Mouse (Mus musculus) midbrain, embryonic 14.5 days (tissue): Measurements from ENCODE around the gene Pcdh9. TPM values are rescaled to one million over a fixed set of nuclear protein-coding genes. Genes with fewer than 3 reads are reported as not detected.
A peak's percentile ranks its signal among the peaks of the same experiment; 100 is the strongest.

Source experiments
- ATAC-seq: fragments of 200-750 bp; cut with Nextera tagmentation; 2 replicates; pipeline ENCODE4 v1.8.0; 2017; ENCODE audit warnings: moderate number of reproducible peaks, moderate library complexity; ENCODE audit not compliant: low FRiP score, low TSS enrichment
- DNase-seq: peaks from one replicate; pipeline ENCODE4 v3.0.0-alpha.2; 2015
- H3K27ac ChIP-seq: fragments of 300-500 bp; sonication (generic); replicated peaks from 2 replicates; pipeline ENCODE4 v1.5.1; 2014; ENCODE audit warnings: mild to moderate bottlenecking, low read depth, low read length, moderate library complexity
- H3K27me3 ChIP-seq: fragments of 300-500 bp; sonication (generic); 2 replicates; pipeline ENCODE4 v1.6.1; 2014; ENCODE audit warnings: low read length, control low read depth, mixed read lengths; ENCODE audit not compliant: control insufficient read depth, insufficient read depth
- H3K36me3 ChIP-seq: fragments of 300-500 bp; sonication (generic); 2 replicates; pipeline ENCODE4 v1.6.1; 2014; ENCODE audit warnings: low read length, control low read depth; ENCODE audit not compliant: control insufficient read depth, insufficient read depth
- H3K4me1 ChIP-seq: fragments of 300-500 bp; sonication (generic); 2 replicates; pipeline ENCODE4 v1.6.1; 2014; ENCODE audit warnings: mild to moderate bottlenecking, antibody characterized with exemption, low read length, control low read depth; ENCODE audit not compliant: control insufficient read depth, insufficient read depth
- H3K4me2 ChIP-seq: fragments of 300-500 bp; sonication (generic); 2 replicates; pipeline ENCODE4 v1.6.1; 2014; ENCODE audit warnings: mild to moderate bottlenecking, low read length, moderate library complexity
- H3K4me3 ChIP-seq: fragments of 300-500 bp; sonication (generic); replicated peaks from 2 replicates; pipeline ENCODE4 v1.5.1; 2014; ENCODE audit warnings: low read depth, low read length
- H3K9ac ChIP-seq: fragments of 300-500 bp; sonication (generic); replicated peaks from 2 replicates; pipeline ENCODE4 v1.6.1; 2014; ENCODE audit warnings: mild to moderate bottlenecking, low read length, moderate library complexity
- H3K9me3 ChIP-seq: fragments of 300-500 bp; sonication (generic); 2 replicates; pipeline ENCODE4 v1.6.1; 2016; ENCODE audit warnings: low read length, control low read depth, mixed read lengths; ENCODE audit not compliant: control insufficient read depth
- WGBS: fragments of 180-500 bp; shearing (Covaris S2); extraction: QIAGEN DNeasy Blood & Tissue Kit; methylation state at CpG from one replicate; pipeline ENCODE4 v1.1.7; 2014; 5-methylcytosine and 5-hydroxymethylcytosine counted together
- polyA plus RNA-seq: library from polyadenylated mRNA; unstranded; fragments of >200 nt; fragmentation: Nextera tagmentation; extraction: Ambion mirVana; gene quantifications from 2 replicates; pipeline ENCODE4 v1.2.1, GENCODE M21; 2014

Pcdh9 gene
- polyA plus RNA-seq, 1 experiment from 2014 or later = 131 TPM

- WGBS = 76% methylated on average over 3 of the region's 3 CpGs
- DNase-seq (no peak), ATAC-seq (no peak)
- no peak overlapping the region for H3K4me2 ChIP-seq
- no peak overlapping the region for H3K9ac ChIP-seq
- no peaks in the 10 kb centered on the region for H3K4me1 ChIP-seq
- no peak overlapping the region for H3K4me3 ChIP-seq
- H3K27me3 ChIP-seq = no peaks in the 10 kb centered on the region
- no peaks in the 10 kb centered on the region for H3K9me3 ChIP-seq
- H3K27ac ChIP-seq = no peak overlapping the region
- no peaks in the 10 kb centered on the region for H3K36me3 ChIP-seq
Observed at GRCm38 (mm10) chr14:93516679-93517078, 373.8 kb downstream of the Pcdh9 start.

DNA sequence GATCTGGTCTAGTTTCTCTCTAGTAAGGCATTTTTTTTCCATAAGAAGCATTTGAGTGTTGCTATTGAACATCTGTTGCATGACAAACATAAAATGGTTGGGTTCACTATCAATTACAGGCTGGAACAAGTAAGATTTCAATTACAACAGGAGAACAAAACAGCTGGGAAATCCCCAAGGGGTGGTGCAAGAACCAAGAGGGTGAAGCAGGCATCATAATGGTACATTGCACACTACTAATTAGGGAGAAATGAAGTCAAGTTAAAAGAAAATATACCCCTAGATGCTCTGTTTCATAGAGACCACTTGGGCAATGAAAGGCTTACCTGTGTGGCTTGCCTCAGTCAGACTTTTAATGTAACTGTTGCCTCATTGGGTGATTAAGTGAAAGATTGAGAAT lies 384.4 kb downstream of the Pcdh9 start:
- ATAC-seq = no peak
- Histone ChIP-seq H3K4me2 (no peak overlapping the region), H3K27me3 (no peaks in the 10 kb centered on the region), H3K36me3 (no peaks in the 10 kb centered on the region), H3K4me1 (no peaks in the 10 kb centered on the region), H3K4me3 (no peak overlapping the region), H3K27ac (no peak overlapping the region), H3K9me3 (no peaks in the 10 kb centered on the region), H3K9ac (no peak overlapping the region)
- DNase-seq = peak; percentile 34

GRCm38 (mm10) chr14:93498813-93499690 lies 391.4 kb downstream of the Pcdh9 start:
- peaks cover 6% of the 10 kb centered on the region; the same call in 1 of the 2 replicates for H3K4me1 ChIP-seq
- H3K4me3 ChIP-seq = no peak overlapping the region
- ATAC-seq = peak; percentile 63; the same call in 1 of the 2 replicates
- DNase-seq = peak; percentile 90
- no peaks in the 10 kb centered on the region for H3K9me3 ChIP-seq
- H3K36me3 ChIP-seq = no peaks in the 10 kb centered on the region
- H3K27me3 ChIP-seq = no peaks in the 10 kb centered on the region
- H3K27ac ChIP-seq = peak overlapping the region; percentile 49
- no peak overlapping the region for H3K9ac ChIP-seq
- 28% methylated on average over 13 of the region's 13 CpGs for WGBS
- H3K4me2 ChIP-seq = peak overlapping the region; percentile 37

GRCm38 (mm10) chr14:93474991-93475390 lies 415.5 kb downstream of the Pcdh9 start:
- no peak for DNase-seq
- H3K27me3 ChIP-seq = no peaks in the 10 kb centered on the region
- no peaks in the 10 kb centered on the region for H3K4me1 ChIP-seq
- no peak overlapping the region for H3K9ac ChIP-seq
- WGBS = 74% methylated on average over 2 of the region's 2 CpGs
- no peak overlapping the region for H3K4me2 ChIP-seq
- no peak overlapping the region for H3K27ac ChIP-seq
- no peaks in the 10 kb centered on the region for H3K9me3 ChIP-seq
- no peaks in the 10 kb centered on the region for H3K36me3 ChIP-seq
- ATAC-seq = no peak
- no peak overlapping the region for H3K4me3 ChIP-seq

GRCm38 (mm10) chr14:93472494-93472893 lies 418.0 kb downstream of the Pcdh9 start:
- Histone ChIP-seq H3K27me3 (no peaks in the 10 kb centered on the region), H3K4me3 (no peak overlapping the region), H3K9me3 (no peaks in the 10 kb centered on the region), H3K4me2 (no peak overlapping the region), H3K27ac (no peak overlapping the region), H3K4me1 (no peaks in the 10 kb centered on the region), H3K36me3 (no peaks in the 10 kb centered on the region), H3K9ac (no peak overlapping the region)
- DNase-seq (no peak), ATAC-seq (no peak)
- WGBS = 92% methylated on average over 8 of the region's 8 CpGs

- Histone ChIP-seq H3K4me2 (no peak overlapping the region), H3K27ac (no peak overlapping the region), H3K4me3 (no peak overlapping the region), H3K4me1 (no peaks in the 10 kb centered on the region), H3K36me3 (no peaks in the 10 kb centered on the region), H3K9ac (no peak overlapping the region), H3K27me3 (no peaks in the 10 kb centered on the region), H3K9me3 (no peaks in the 10 kb centered on the region)
- WGBS = 84% methylated on average over 4 of the region's 4 CpGs
- DNase-seq (no peak), ATAC-seq (no peak)
Observed at GRCm38 (mm10) chr14:93463360-93463892, 427.1 kb downstream of the Pcdh9 start.

DNA sequence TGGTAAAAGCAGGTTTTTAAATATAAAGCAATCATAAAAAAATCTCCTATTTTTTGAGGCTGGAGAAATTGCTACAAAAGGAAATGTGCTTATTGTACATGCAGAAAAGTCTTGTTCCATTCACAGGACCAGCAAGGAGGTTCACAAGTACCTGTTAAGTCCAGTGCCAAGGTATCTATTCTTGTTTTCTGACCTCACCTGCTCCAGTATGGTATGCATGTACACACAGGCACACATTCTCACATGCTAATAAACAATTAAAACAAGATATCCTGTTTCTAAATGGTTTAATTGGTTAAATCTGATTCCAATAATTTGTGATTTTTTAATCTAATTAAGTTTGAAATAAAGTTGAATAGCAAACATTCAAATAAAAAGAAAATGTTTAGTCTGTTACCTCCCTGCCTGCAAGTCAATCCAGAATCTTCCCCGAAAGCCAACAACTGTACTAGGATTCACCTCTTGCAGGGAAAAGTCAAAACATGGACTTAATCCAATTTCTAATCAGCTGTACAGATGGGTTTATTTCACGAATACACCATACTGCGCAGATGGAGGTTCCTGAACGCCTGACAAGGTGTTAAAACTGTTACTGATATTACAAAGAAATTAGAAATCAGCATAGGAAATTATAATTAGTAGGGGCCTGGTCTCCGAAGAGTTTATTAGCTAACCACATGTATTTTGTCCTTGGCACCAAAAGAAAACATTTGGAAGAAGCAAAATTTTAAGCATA lies 439.4 kb downstream of the Pcdh9 start:
- Histone ChIP-seq H3K27ac (no peak overlapping the region), H3K4me3 (no peak overlapping the region), H3K9me3 (no peaks in the 10 kb centered on the region), H3K9ac (no peak overlapping the region), H3K36me3 (no peaks in the 10 kb centered on the region), H3K4me2 (no peak overlapping the region), H3K27me3 (no peaks in the 10 kb centered on the region), H3K4me1 (no peaks in the 10 kb centered on the region)
- ATAC-seq (no peak), DNase-seq (no peak)
- 84% methylated on average over 5 of the region's 5 CpGs for WGBS

DNA sequence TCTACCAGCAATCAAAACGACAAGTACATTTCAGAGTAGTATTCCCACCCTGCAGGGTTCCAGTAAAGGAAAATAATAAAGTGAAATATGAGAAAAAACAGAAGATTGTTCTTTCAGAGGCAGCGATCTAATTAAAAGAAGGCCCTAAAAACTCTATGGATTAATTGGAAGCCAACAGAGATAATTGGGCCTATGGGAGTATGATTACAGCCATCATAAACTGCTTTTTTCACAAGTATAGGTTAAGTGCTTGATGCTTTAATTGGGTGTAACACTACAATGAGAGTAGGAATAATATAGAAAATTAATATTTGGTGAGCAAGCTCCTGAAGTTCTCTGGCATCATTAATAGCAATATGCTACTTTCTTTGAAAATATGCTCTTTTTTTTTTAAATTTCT lies 448.6 kb downstream of the Pcdh9 start:
- Histone ChIP-seq H3K36me3 (no peaks in the 10 kb centered on the region), H3K27ac (no peak overlapping the region), H3K27me3 (no peaks in the 10 kb centered on the region), H3K4me1 (no peaks in the 10 kb centered on the region), H3K4me3 (no peak overlapping the region), H3K9ac (no peak overlapping the region), H3K9me3 (no peaks in the 10 kb centered on the region), H3K4me2 (no peak overlapping the region)
- DNase-seq (no peak), ATAC-seq (no peak)
- WGBS = 74% methylated on average over 2 of the region's 2 CpGs
